Mouse (Mus musculus): ENCODE data around the gene Ephb2.

Ephb2 gene

DNA sequence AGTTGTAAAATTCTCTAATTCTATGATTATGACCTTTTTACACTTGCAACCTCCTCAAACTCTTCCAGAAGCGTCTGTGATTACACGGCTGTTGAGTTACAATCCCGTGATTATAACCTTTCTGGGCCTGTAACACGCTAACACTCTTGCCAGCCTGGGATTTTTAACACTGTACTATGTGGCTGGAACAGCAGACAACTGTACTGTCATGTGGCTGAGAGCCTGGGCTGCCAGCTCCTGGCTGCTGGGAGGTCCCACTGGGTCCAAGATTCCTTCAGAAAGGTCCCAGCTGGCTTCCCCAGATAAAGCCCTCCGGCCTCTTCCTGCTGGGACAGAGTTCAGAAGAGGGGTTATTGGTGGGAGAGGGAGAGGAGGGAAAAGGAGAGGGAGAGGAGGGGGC, 104.0 kb downstream of the Ephb2 start:
- no peak for DNase-seq (ENCODE audit: low spot score)

GRCm38 (mm10) chr4:136731008-136731609, 104.7 kb downstream of the Ephb2 start:
- DNase-seq (ENCODE audit: low spot score): no peak

DNA sequence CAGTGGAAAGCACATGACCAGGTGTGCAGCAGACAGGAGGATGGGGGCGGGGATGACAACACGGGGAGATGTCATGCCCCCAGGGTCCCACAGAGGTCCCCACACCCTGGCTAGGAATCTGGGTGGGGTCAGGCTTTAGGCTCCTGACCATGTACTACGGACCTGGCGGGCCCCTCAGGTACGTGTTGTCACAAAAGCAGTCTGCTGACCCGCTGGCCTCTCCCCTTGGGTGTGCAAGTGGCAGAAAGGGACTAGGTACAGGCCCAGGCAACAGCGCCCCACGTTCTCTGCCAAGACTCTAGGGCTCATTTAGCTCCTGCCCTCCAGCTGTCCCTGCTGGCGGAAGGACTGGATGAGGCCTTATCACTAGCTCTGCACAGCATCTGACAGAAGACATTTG, 105.3 kb downstream of the Ephb2 start:
- DNase-seq (ENCODE audit: low spot score): no peak

GRCm38 (mm10) chr4:136729574-136729973, 106.2 kb downstream of the Ephb2 start:
- no peak for DNase-seq (ENCODE audit: low spot score)

GRCm38 (mm10) chr4:136726941-136727340, 108.8 kb downstream of the Ephb2 start:
- no peak for DNase-seq (ENCODE audit: low spot score)

DNA sequence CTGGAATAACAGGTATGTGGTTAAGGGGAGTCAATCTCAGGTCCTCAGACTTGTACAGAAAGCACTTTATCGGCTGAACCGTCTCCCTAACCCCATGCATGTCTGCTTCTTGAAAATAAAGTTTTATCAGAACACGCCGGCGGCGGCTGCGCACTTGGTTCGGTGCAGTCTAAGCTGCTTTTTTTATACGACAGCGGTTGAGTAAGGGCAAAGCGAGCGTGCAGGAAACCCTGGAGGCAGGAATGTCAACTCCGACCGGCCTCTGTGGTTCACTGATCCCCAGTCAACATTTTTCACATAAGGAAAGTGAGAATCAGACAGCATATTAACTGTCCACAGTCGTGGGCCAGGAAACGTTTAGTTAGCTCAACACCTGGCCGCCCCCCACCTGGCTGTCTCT, 111.1 kb downstream of the Ephb2 start:
- DNase-seq (ENCODE audit: low spot score): peak; percentile 45

- DNase-seq (ENCODE audit: low spot score): no peak
Observed at GRCm38 (mm10) chr4:136722361-136723082, 113.3 kb downstream of the Ephb2 start.

- DNase-seq (ENCODE audit: low spot score): peak; percentile 35
Observed at GRCm38 (mm10) chr4:136721937-136722336, 113.9 kb downstream of the Ephb2 start.

GRCm38 (mm10) chr4:136720025-136720424, 115.8 kb downstream of the Ephb2 start:
- no peak for DNase-seq (ENCODE audit: low spot score)

- no peak for DNase-seq (ENCODE audit: low spot score)
Observed at GRCm38 (mm10) chr4:136718193-136718986, 117.4 kb downstream of the Ephb2 start.

DNA sequence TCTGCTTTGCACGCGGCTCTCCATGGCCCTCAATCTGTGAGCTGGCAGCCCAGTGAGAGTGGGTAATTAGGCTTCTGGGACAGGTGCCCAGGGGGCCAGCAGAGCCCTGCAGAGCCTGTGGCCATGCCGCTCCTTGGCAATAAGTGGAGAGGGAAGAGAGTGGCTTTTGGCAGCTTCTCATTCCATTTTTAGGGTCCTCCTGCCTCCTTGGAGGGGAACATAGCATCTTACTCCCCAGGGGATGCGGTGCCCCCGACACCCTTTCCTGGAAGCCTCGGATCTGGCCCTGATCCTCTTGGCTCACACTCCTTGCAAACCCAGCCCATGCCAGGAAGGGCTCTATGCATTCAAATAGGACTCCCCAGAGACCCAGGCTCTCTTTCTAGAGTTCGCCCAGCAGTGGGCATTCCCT, 119.2 kb downstream of the Ephb2 start:
- DNase-seq (ENCODE audit: low spot score): no peak

GRCm38 (mm10) chr4:136714530-136714929, 121.3 kb downstream of the Ephb2 start:
- no peak for DNase-seq (ENCODE audit: low spot score)

GRCm38 (mm10) chr4:136713889-136714288, 121.9 kb downstream of the Ephb2 start:
- no peak for DNase-seq (ENCODE audit: low spot score)

- no peak for DNase-seq (ENCODE audit: low spot score)
Observed at GRCm38 (mm10) chr4:136713431-136713830, 122.4 kb downstream of the Ephb2 start.

DNA sequence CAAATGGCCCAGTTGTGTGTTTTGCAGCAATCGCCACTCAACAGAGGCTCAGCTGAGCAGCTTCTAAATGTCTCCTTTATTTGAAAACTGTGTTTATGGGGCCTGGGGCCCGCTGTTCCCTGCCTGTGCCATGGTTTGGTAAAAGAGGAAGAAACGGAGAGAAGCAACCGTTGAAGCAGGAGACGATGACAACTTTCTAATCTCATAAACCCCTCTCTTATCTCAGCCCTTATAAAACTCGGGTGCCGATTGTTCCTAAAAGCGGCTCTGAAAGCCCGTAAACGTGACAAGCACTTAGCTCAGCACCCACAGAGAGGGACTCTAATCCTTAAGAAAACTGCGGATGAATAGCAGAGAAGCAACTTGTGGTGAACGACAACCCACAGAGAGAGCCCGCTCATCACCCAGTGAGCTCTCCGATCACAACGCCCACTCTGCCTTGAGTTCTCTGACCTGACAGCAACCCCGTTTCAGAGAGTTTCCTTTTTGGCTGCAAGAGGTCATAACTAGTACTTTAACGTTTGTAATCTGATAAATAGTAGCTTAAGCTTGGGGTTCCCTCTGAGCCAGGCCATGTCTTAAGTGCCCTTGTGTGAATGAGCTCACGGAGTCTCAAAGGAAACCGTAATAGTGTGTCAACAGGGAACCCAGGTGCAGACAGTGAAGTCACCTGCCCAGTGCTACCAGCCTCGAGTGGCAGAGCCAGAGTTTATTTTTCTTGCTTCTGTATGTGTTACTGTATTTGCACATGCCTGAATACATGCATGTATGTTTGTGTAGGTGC, 123.6 kb downstream of the Ephb2 start:
- no peak for DNase-seq (ENCODE audit: low spot score)

GRCm38 (mm10) chr4:136710345-136710744, 125.4 kb downstream of the Ephb2 start:
- DNase-seq (ENCODE audit: low spot score): no peak

- no peak for DNase-seq (ENCODE audit: low spot score)
Observed at GRCm38 (mm10) chr4:136708956-136709355, 126.8 kb downstream of the Ephb2 start.

- no peak for DNase-seq (ENCODE audit: low spot score)
Observed at GRCm38 (mm10) chr4:136706696-136707095, 129.1 kb downstream of the Ephb2 start.

DNA sequence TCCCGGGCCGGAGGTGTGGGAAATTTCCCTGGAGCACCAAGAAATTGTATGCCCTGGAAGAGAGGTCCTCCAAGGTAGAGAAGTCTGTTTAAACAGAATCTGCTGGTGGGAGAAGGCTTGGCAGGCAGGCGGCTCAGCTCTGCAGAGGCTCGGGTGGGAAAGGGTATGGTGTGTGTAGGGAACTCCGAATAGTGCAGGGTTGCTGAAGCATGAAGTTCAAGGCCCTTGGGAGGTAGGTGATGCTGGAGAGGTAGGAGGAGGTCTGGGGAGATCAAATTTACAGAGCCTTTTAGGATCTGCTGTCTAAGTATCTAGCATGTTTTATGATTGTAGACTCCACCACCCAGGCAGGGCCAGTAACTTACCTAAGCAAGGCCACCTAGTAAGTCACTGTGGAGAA, 130.7 kb downstream of the Ephb2 start:
- no peak for DNase-seq (ENCODE audit: low spot score)

GRCm38 (mm10) chr4:136704551-136704950, 131.2 kb downstream of the Ephb2 start:
- DNase-seq (ENCODE audit: low spot score): no peak

GRCm38 (mm10) chr4:136703351-136703750, 132.4 kb downstream of the Ephb2 start:
- no peak for DNase-seq (ENCODE audit: low spot score)

DNA sequence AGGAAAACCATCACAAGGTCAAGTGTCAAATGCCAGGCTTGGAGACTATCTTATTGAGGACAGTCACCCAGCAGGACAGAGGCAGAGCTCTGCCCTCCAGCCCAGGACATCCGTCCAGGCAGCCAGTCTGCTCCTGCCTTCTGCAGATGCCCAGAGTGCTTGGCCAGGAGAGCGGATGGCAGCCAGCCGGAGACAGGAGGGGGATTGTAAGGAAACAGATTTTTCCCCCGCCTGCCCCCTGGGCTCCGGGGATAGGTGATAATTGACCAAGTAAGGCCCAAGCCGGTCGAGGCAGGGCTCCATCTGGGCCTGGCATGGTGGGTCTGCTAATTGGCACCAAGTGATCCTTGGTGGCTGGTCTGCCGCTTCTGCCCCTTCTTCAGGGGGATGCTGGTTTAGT, 133.3 kb downstream of the Ephb2 start:
- no peak for DNase-seq (ENCODE audit: low spot score)

Data from embryo, embryonic 10 days (tissue).